Mouse (Mus musculus): ENCODE results near the gene Gpr3.

Gpr3 gene

DNA sequence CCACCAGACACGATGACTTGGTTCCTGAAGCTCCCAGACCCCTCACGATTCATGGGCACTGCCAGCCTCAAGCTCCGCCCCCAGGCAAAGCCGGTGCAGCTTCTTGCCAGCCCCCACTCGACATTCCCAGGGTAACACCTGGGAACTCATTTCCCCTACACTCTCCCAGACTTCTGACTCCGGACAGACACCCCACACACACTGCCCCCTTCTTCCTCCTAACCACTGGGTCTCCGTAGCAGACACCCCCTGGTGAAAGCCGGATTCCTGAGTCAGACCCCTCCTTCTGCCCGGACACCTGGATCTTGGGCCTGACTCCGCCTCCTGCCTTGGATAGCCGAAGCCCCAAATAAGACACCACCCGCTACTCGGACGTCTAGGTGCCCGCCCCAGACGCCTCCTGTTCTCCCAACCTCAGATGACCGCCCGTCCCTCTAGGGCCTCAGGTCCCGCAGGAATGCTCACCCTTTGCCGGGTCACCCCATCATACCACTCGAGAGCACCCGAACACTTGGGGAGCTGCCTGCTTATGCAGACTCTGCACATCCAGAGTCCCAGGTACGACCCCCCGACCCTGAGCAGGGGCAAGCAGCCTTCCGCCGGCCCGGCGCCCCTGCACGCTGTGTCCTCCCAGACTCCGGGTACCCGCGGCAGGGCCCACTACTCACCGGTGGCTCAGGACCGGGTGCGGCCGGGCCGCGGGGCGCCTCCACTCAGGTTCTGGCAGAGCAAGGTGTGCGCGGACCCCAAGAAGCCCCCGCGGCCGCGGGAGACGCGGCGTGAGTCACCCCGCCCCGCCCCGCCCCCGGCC is at the start of gene Gpr3, which contains the start of gene Cd164l2:
Gene Gpr3 (minus strand): TSS at position 786 of the 811 bp plus-strand sequence.
Gene Cd164l2 (plus strand): TSS at position 381 of the 811 bp plus-strand sequence.
- peak; percentile 16; the same call in 1 of the 2 replicates for ATAC-seq (ENCODE audit: insufficient number of reproducible peaks, low FRiP score, low TSS enrichment)

DNA sequence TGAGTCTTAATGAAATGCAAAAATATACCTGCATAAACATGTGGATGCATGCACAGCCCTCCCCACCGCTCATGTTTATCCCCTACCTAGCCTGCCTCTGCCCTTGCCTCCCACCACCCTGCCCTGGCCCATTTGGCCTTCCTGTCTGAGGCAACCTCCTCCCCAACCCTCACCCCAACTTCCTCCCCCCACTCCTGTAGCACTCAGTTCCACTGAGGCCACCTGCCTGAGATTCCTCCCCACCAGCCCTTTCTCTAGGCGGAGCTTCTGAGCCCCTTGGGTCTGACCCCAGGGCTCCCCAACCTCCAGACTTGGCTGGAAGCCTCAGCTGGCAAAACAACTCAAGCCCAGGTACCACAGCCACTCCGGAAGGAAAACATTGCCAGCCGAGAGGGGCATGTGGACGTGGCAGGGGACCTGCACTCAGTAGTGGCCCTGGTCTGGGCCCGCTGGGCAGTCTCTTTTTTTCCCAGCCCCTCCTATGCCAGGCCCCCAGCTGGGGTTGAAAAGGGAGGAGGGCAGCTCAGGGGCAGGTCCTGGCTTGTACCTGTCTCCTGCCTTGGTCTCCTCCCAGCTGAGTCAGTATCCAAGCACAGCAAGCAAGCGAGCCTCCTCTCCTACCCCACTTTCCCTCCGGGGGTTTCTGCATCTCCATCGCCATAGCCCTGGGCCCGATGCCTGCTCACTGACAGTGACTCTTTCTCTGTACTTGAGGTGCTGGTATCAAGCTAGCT is 49.5 kb upstream of the Gpr3 start:
- no peak for ATAC-seq (ENCODE audit: insufficient number of reproducible peaks, low FRiP score, low TSS enrichment)

DNA sequence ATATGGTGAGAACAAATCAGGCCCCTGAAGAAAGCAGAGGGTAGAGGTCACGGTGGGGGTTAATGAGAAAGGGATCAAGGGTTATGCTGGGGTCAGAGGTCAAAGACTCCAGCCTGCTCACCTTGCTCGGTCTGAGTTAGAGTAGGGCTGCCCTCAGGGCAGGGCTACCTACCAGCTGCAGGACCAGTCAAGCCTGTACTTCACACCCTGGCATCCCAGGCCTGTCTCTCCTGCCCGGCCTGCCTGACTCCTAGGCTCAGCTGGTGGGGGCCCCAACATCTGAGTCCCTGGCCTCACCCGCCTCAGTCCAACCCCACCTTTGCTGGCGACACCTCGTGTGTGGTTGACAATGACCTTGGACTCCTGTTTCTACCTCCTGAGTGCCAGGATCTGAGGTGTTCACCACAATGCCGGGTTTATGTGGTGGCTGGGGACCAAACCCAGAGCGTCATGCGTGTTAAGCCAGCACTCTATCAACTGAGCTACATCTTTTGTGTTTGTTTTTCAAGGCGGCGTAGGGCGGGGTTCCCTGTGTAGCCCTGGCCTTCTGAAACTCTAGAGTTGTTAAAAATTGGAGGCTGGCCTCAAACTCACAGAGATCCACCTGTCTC is 45.6 kb upstream of the Gpr3 start:
- no peak for ATAC-seq (ENCODE audit: insufficient number of reproducible peaks, low FRiP score, low TSS enrichment)

DNA sequence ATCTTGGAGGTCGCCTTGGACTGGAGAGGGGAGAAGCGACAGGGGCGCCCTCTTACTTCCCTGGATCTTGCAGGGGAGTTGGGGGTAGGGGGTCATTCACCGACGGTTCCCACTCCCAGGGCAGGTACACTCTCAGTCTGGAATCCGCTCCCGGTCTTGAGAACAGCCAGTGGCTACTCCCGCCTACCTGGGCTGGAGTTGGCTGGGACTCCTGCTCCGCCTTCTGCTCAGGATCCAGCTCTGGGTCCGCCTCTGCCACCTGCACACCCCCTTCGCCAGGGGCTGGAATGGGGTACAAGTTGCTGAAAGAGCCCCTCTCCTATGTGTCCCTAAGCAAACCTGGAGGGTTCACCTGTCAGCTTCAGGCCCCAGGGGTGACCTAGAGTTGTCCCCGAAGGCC is 44.9 kb upstream of the Gpr3 start:
- no peak for ATAC-seq (ENCODE audit: insufficient number of reproducible peaks, low FRiP score, low TSS enrichment)

DNA sequence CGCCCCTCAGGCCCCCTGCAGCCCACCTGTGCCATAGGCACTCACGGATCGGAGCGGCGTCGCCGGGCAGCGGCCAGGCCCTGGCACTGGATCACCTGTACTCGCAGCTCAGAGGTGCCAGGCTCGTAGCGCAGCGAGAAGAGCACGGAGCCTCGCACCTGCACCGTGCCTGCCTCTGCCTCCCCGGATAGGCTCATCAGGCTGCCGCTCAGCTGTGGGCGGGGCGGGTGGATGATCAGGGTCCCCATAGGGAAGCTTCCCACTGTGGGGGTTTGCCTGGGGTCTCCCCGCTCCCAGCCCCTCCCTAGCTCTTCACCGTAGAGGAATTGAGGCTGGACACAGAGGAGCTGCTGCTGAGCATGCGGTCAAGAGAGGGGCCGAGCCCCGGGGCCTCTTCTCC is 44.5 kb upstream of the Gpr3 start:
- no peak for ATAC-seq (ENCODE audit: insufficient number of reproducible peaks, low FRiP score, low TSS enrichment)

DNA sequence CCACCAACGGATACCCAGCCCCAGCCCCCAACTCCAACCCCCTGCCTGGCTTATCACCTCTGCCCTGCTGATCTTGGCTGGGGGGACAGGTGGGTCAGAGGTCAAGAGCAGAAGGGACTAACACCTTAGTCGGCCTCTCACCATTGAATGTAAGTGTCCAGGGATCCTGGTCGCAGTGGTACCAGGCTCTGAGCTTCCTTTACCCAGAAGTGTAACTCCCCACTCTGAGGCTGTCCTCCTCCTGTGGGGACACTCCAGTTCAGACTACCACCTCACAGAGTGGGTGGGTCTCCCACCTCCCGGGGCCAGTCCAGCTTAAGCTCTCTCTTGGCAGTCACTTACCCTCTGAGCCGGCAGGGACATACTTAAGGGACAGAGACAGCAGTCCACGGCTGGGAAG is 43.1 kb upstream of the Gpr3 start:
- no peak for ATAC-seq (ENCODE audit: insufficient number of reproducible peaks, low FRiP score, low TSS enrichment)

DNA sequence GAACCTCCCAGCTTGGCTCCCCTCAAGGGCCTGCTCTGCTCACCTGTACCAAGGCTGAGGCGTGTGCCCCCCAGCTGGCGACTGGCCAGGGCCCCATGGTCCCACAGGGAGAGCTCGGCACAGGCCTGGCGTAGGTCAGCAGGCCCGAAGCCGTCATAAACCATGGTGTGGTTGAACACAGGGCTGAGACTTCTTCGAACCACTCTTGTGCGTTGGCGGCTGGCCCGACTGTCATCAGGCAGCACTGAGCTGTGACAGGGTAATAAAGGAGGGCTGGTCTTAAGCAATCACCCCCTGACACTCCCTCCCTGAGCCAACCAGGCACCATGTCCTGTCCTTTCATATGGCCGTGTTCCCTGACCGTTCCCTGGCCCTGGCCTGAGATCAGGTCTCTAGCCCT is 41.1 kb upstream of the Gpr3 start:
- no peak for ATAC-seq (ENCODE audit: insufficient number of reproducible peaks, low FRiP score, low TSS enrichment)

DNA sequence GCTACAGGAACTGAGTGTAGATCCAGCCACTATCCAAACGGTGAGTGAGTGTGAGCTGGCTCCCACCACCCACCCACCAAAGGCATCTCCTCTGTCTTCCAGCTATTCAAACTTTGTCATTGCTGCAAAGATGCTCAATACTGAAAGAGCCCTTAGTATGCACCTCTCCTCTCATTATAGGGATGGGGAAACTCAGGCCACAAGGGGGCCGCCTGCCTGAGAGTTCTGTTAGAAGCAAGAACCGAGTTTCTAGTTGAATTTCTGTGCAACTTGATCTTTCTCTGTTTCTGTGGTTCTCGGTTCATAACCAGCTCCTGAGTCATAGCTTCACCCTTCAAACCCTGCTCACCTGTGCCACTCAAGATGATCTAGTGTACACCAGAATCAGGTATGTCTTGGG is 39.8 kb upstream of the Gpr3 start:
- ATAC-seq (ENCODE audit: insufficient number of reproducible peaks, low FRiP score, low TSS enrichment) = no peak

DNA sequence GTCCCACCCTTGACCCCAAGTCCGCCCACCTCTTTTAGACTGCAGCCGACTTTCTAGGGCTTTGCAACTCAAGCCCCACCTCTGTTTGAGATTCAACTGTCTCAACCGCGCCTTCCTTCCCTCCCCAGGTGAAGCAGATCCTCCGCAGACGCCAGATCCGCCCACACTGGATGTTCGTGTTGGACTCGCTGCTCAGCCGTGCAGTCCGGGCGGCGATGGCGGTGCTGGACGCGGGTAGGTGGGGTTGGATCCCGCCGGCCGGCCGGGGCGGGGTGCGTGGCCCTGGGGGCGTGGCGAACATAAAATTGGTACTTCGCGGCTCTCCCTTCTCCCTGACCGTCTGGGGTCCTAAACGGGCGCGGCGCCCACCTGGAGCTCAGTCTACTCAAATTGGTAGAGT is 38.9 kb upstream of the Gpr3 start:
- ATAC-seq (ENCODE audit: insufficient number of reproducible peaks, low FRiP score, low TSS enrichment) = no peak; the same call in 1 of the 2 replicates

DNA sequence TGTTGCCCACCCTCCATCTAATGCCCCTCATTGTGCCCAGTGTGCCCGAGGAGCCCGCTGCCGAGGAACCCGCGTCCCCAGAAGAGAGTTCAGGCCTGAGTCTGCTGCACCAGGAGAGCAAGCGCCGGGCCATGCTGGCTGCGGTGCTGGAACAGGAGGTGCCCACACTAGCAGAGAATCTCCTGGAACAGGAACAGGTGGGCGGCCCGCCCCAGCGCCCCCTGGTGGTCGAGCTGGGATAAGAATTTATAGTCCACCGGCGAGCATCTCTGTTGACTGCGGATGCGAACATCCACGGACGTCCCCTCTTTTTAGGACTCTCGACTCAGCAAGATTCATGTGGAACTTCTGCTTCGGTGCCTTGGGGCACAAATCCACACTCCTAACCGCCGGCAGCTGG is 38.3 kb upstream of the Gpr3 start:
- peak; percentile 45; the same call in 1 of the 2 replicates for ATAC-seq (ENCODE audit: insufficient number of reproducible peaks, low FRiP score, low TSS enrichment)

DNA sequence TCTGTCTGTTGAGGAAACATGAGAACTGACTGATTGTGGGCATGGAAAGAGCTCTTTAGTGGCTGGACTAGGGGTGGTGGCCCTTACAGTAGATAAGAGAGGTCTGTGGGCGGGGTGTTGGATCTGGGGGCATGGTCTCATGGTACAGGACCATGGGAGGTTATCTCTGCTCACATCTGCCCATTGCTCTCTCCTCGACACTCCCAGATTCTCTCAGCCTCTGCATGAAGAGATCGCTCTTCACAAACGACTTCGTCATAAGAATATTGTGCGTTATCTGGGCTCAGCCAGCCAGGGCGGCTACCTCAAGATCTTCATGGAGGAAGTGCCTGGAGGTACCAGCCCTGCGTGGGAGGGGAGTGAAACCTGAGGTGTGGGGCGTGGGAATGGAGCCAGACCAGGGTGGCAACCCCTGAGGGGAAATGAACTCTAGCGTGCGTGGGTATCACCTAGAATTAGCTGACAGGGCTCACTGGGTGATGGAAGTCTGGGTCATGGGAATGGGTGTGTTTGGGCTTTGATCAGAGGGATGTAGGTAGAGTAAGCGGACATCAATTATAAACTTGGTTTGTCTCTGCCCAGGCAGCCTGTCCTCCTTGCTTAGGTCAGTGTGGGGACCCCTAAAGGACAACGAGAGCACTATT is 35.6 kb upstream of the Gpr3 start:
- ATAC-seq (ENCODE audit: insufficient number of reproducible peaks, low FRiP score, low TSS enrichment) = no peak

DNA sequence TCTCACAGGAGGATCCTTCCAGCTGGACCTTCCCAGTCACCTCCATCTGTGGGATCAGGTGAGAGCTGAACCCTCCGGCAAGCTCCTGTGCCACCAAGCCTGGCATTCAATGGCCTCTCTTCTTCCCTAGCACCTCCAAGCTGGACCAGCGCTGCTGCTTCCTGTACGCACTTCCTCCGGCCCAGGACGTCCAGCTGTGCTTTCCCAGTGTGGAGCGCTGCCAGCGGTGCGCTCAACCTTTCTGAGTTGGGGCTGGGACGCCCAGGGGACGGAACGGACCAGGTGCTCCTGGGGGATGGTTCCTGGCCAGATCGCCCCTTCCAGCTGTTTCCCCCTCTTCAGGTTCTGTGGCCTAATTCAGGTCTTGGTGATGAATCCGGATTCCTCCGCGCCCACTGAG is 34.7 kb upstream of the Gpr3 start:
- no peak for ATAC-seq (ENCODE audit: insufficient number of reproducible peaks, low FRiP score, low TSS enrichment)

DNA sequence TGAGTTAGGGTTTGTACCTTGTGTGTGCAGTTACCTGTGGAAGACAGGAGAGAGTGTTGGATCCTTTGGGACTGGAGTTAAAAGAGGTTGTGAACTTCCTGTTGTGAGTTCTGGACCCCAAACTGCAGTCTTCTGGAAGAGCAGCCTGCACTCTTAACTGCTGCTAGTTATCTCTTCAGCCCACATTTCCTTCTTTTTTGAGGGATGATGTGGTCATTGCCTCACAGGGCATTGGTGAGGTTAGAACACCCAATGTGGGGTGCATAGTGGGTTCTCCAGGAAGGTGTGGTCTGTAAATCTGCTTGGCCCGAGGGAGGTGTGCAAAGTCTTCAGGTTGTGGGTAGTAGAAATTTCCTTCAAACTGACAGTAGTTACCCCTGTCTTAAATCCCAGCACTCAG is 32.0 kb upstream of the Gpr3 start:
- no peak for ATAC-seq (ENCODE audit: insufficient number of reproducible peaks, low FRiP score, low TSS enrichment)

DNA sequence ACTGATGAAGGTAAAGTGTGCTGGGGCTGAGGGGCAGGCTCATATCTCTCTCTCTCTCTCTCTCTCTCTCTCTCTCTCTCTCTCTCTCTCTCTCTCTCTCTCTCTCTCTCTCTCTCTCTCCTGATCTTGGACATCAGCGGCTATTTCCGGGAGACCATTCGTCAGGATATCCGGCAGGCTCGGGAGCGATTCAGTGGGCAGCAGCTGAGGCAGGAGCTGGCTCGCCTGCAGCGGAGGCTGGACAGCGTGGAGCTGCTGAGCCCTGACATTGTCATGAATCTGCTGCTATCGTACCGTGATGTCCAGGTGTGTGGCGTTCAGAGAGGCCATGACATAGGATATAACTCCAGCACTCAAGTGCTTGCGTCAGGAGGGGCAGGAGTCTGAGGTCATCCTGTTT is 31.2 kb upstream of the Gpr3 start:
- no peak for ATAC-seq (ENCODE audit: insufficient number of reproducible peaks, low FRiP score, low TSS enrichment)

DNA sequence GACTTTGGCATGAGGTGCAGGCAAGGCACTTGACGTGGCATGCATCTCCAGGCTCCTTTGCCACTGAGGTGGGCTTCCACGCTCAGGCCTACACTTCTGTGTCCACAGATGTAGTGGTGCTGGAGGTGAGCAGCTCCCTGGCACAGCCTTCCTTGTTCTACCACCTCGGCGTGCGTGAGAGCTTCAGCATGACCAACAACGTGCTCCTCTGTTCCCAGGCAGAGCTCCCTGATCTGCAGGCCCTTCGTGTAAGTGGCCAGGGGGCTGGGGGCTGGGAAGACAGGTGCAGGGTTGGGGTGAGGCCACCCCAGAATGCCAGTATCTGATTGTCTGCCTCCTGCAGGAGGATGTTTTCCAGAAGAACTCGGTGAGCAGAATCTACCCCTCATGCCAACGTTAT is 30.4 kb upstream of the Gpr3 start:
- ATAC-seq (ENCODE audit: insufficient number of reproducible peaks, low FRiP score, low TSS enrichment) = no peak

DNA sequence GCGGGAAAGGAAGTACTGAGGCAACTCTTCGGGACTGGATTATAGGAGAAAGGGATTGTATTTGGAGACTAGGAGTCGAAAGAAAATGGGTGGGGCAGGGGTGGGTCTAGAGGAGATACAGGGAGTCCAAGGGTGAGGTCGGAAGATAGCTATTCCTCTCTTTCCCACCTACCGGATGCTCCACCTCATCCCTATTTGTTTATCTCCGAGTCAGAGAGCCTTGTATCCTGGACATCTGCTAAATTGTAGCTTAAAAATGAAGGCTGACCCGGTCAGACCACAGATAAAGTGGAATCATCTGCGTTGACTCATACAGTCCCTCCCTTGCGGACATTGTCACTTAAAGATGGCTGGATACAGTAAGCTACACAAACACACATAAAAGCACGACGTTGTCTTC is 29.6 kb upstream of the Gpr3 start:
- ATAC-seq (ENCODE audit: insufficient number of reproducible peaks, low FRiP score, low TSS enrichment) = no peak

DNA sequence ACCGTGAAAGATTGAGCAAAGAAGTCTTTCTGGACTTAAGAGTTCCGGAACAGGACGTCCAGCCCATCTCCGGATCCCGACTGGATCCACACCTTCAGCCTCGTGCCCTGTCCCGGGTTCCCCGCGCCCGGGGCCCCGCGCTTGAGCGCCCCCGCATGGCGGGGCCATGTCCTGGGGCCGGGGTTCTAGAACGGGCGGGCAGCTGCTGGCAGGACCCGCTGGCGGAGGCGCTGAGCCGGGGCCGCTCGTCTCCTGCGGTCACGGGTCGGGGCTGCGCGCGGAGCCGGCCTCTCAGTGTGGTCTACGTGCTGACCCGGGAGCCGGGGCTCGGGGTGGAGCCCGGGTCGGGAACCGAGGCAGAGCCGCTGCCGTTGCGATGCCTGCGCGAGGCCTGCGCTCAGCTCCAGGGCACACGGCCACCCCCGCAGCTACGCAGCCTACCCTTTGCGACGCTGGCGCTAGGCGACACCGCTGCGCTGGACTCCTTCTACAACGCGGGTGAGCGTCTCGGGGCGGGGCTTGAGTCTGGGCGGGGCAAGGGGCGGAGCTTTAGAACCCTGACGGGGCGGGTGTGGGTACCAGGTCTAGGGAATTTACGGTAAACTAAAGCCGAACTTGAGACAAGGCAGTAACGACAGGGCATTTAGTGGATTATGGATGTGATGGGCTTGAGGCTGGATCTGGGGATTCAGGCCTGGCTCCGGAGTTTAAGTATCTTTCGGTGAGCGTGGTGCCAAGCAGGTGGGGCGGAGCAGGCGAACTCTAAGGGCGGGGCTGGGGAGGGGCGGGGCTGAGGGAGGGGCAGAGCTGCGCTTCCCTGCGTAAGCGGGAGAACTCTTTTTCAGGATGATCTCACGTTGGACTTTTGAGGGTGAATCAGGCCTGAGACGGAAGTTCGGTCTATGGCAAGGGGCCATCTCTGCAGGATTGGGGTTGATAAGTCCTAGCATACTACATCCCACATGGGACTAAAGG is 28.9 kb upstream of the Gpr3 start:
- peak; percentile 83 for ATAC-seq (ENCODE audit: insufficient number of reproducible peaks, low FRiP score, low TSS enrichment)

DNA sequence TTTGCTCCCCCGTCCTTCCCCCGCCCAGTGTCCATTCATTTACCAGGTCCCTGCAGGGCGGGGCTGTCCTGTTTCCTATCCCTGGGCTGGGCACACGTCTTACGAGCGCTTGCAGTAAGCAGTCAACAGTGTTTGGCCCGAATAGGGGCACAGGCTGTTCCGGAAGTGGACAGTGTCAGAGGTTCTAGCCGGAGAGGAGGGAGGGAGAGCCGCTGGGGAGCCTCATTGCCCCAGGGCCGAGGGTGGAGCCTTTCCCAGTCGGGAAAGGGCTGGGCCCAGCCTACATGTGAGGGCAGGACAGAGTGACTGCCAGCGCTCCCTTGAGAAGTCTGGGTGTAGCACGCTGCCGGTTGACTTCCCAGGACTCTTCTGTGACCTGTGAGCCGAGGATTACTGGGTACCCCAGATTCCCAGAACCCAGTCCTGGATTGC is 28.2 kb upstream of the Gpr3 start, which contains the start of gene Map3k6:
Gene Map3k6 (plus strand): TSS at position 329 of the 432 bp plus-strand sequence.
- ATAC-seq (ENCODE audit: insufficient number of reproducible peaks, low FRiP score, low TSS enrichment) = no peak

DNA sequence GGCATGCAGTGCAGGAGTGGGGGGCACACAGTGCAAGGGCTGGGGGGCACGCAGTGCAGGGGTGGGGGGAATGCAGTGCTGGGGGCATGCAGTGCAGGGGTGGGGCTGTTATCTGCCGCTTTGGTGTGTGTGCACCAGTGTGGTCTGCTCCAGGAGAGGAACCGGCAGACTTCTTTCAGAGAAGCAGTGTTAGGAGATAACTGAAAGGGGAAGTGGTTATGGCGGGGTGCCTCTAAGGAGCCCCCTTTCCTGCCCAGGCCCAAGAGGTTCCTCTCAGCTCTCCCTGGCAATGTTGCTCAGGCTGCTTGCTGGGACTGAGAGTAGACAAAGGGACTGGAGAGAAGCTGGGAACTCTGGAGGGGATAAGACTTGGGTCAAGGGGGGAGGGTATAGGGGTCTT is 25.6 kb upstream of the Gpr3 start:
- ATAC-seq (ENCODE audit: insufficient number of reproducible peaks, low FRiP score, low TSS enrichment) = no peak

DNA sequence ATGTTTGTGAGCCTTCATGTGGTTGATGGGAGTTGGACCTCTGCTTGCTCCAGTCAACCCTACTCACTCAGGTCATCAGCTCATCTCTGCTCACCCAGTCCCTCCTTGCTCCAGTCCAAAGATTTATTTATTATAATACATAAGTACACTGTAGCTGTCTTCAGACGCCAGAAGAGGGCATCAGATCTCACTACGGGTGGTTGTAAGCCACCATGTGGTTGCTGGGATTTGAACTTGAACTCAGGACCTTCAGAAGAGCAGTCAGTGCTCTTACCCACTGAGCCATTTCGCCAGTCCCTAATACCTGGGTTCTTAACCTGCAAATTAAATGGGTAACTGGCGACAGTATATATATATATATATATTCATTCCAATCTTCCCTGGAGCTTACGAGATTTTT is 23.1 kb upstream of the Gpr3 start:
- ATAC-seq (ENCODE audit: insufficient number of reproducible peaks, low FRiP score, low TSS enrichment) = no peak
